Mouse (Mus musculus) layer of hippocampus, adult 11-12 months (tissue): Measurements from ENCODE around the gene Gm11232.

Experiments used
- DNase-seq: peaks from one replicate; pipeline ENCODE4 v3.0.0; 2022; ENCODE audit warnings: low spot score

The Gm11232 gene

GRCm38 (mm10) chr4:71757865-71758264 lies at the start of gene Gm11232:
TSS of gene Gm11232 (minus strand) at chr4:71757965.
- DNase-seq, result no peak

DNA sequence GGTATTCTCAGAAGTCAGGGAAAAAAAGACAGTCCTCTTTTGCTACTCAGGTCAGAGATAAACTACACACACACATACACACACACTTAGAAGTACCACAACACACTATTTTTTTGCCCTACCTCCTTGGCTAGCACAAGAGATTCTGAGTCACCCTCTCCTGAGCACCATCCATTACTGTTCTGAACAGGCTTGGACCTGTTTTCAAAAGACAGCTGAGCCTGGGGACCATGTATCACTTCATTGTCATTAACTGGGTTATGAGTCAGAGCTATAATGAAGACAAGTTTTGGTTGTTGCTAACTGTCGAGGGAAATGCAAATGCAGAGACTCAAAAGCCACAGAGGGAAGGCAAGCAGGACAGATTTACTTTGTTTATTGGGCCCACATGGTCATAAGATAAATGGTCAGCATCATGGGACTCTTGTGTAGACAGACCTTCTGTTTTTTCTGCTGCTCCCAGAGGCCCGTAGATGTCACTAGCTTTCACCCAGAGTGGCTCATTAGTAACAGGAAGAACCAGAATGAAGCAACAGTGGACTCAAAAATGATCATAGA lies 48.3 kb upstream of the Gm11232 start:
- no peak for DNase-seq

GRCm38 (mm10) chr4:71765529-71765928 lies 7.8 kb upstream of the Gm11232 start:
- no peak for DNase-seq

DNA sequence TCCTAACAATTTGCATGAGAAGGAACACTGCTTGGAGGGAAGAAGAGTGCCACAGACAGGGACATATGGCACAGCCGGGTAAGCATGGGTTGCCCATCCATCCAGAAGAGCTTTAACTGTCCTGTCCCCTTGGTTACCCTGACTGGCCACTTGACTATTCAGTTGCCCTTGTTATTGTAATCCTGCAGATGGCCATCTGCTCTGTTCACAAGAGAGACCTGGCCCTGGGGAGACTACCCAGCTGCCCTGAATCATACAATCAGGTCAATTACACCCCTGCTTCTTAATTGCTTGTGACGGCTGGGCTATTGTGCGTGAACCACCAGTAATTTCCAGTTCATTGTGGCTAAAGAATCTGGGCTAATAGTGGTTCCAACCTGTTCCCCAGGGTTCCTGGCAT lies 7.3 kb upstream of the Gm11232 start:
- no peak for DNase-seq

DNA sequence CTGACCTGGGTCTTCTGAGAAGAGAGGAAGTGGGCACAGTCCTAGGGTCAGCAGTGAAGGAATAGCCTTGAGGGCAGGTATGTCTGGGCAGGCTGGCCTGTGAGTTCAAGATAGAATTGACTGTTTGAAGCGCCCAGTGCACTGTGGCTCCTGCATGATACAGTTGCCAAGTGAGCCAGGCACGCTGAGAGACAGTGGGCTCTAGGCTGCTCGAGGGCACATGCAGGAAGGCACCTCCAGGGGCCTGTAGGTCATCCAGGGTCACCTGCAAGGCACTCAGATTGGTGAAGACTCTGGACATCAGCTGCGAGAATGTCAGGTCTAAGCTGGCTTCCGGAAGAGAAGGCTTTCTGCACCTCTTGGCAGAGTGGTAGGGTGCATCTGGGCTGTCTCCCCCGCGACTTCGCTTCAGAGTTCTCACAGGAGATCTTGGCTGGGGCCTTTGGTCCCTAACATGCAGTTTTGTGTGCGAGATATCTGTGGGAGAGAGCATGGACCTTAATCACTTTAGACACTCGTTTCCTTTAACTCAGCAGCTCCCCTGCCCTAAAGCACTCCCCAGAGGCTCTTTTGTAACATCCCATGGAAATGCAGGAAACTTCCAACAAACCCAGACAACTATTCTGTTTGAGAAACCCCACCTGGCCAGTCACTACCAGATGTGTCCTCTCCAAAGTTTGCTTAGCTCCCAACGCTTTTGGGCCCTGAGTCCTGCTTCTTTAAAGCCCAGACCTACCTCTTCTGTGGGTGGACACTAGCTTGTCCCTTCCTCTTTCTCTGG lies 1.1 kb downstream of the Gm11232 start:
- no peak for DNase-seq

- DNase-seq, result no peak
Observed at GRCm38 (mm10) chr4:71745741-71746140, 12.0 kb downstream of the Gm11232 start.

- no peak for DNase-seq
Observed at GRCm38 (mm10) chr4:71736529-71736928, 21.2 kb downstream of the Gm11232 start.

GRCm38 (mm10) chr4:71735261-71735660 lies 22.5 kb downstream of the Gm11232 start:
- no peak for DNase-seq

DNA sequence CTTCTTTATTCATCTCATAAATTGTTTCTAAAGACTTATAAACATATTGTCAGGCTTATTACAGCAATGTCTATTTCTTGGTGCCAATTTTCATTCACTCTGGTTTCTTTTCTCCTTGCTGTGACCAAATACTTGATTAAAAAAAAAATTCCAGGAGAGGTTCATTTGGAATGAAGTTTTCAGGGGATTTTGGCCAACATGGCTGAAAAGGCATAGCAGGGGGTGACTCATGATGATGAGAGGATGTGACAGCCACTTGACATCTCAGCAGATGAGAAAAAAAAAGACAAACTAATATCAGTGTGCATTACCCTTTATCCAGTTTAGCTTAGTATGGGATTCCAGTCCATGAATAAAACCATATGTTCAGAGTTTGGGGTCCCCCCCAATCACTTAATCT lies 28.4 kb downstream of the Gm11232 start:
- no peak for DNase-seq

GRCm38 (mm10) chr4:71727611-71728010 lies 30.2 kb downstream of the Gm11232 start:
- DNase-seq, result no peak

GRCm38 (mm10) chr4:71727056-71727455 lies 30.7 kb downstream of the Gm11232 start:
- no peak for DNase-seq

GRCm38 (mm10) chr4:71725889-71726288 lies 31.9 kb downstream of the Gm11232 start:
- DNase-seq, result no peak
